Mouse (Mus musculus) adrenal gland (tissue): Measurements from ENCODE around the gene Tbr1.

Source experiments
- intact Hi-C: fragments of 180-260 bp; cut with DNase I; formaldehyde crosslinking; loops from one replicate; pipeline ENCODE4 v1.15.1; 2025
- microRNA-seq, 2 experiments: library from miRNA; unstranded; fragments of <30 nt; microRNA quantifications; one replicate each; pipeline ENCODE4; 2019

Gene Tbr1

DNA sequence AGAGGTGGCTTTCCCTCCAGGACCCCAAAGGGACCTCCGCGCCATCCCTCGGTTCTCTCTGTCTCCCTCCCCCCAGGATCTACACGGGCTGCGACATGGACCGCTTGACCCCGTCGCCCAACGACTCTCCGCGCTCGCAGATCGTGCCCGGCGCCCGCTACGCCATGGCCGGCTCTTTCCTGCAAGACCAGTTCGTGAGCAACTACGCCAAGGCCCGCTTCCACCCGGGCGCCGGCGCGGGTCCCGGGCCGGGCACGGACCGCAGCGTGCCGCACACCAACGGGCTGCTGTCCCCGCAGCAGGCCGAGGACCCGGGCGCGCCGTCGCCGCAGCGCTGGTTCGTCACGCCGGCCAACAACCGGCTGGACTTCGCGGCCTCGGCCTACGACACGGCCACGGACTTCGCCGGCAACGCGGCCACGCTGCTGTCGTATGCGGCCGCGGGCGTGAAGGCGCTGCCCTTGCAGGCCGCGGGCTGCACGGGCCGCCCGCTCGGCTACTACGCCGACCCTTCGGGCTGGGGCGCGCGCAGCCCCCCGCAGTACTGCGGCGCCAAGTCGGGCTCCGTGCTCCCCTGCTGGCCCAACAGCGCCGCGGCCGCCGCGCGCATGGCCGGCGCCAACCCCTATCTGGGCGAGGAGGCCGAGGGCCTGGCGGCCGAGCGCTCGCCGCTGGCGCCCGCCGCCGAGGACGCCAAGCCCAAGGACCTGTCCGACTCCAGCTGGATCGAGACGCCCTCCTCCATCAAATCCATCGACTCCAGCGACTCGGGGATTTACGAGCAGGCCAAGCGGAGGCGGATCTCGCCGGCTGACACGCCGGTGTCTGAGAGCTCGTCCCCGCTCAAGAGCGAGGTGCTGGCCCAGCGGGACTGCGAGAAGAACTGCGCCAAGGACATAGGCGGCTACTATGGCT is 9.0 kb downstream of the Tbr1 start:
- intact Hi-C loops, result no loop called here

DNA sequence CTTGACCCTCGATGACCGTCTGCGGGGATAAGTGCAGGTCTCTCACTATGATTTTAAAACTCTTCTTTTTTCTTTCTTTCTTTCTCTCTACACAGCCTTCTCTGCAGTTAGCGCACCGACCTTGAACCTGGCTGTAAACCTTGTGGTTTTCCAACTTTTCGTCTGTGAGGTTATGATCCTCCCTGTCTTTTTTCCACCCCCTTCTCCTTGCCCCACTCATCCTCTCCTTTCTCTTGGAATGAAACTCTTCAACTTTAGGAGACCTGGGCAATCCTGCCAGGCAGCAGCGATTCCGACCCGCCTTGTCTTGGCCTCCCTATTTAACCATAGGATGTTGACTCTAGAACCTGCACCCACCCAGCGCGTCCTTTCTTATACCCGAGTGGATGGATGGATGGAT is 9.8 kb downstream of the Tbr1 start:
- intact Hi-C loops, result no loop called here

- intact Hi-C loops, result no loop called here
Observed at GRCm38 (mm10) chr2:61813106-61813505, 10.4 kb downstream of the Tbr1 start.

DNA sequence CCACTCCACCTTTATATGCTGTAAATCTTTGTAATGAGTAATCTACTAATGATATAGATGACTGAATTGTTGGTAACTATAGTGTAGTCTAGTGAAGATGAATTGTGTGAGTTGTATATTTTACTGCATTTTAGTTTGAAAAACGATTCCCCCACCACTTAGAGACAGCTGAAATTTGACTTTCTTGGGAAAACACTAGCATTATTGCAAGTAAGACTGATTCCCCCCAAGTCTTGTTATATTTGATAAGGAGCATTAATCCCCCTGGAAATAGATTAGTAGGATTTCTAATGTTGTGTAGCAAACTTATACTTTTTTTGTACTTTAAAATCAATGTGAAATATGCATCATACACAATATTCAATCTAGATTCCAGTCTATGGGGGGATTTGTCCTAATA is 10.8 kb downstream of the Tbr1 start:
- intact Hi-C loops, result no loop called here

GRCm38 (mm10) chr2:61814548-61815473 is 12.1 kb downstream of the Tbr1 start:
- intact Hi-C loops, result no loop called here

GRCm38 (mm10) chr2:61815583-61816313 is 13.0 kb downstream of the Tbr1 start:
- intact Hi-C loops, result no loop called here

DNA sequence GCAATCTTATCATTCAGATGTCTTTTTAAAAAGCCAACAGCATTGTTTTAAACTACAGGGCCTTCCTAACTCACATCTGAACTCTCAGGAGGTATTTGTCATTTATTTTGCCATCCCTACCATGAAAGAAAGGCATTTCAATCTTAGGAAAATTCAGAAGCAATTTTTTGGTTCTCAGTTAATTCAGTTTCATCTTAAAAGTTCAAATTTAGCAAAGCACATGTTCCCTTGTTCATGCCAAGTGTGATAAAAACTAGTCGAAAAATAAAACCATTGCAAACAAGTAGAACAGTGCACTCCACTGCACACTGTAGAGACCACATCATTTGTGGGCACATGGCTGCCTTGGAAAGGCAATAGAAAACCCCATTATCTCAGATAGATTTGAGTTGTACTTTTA is 15.5 kb downstream of the Tbr1 start:
- intact Hi-C loops, result no loop called here

GRCm38 (mm10) chr2:61820203-61820602 is 17.5 kb downstream of the Tbr1 start:
- intact Hi-C loops, result no loop called here

- intact Hi-C loops, result no loop called here
Observed at GRCm38 (mm10) chr2:61823426-61824140, 20.9 kb downstream of the Tbr1 start.

DNA sequence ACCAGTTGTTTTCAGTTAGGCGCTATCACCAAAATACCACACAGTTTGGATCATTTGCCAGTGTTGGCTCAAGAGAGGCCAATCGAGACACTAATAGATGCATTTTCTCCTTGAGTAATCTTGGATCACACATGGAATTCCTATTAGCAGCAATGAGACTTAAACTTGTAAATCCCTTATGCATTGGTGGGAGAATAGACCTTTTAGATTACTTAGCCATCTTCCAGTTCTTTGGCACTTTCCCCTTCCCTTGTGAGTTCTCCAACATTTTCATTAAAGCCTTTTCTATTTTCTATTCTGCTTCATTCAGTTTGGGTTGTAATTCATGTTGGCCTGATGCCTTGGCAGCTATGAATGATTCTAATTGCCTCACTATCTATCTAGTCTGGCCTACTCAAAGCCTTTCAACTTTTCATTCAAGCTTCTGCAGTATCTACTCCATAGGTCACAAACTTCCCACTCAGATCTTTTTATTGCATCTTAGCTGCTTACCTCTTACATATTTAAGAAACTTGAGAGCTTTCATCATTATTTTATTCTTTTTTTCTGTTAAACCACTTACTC is 34.6 kb downstream of the Tbr1 start:
- intact Hi-C loops, result no loop called here

Small RNA genes lying within 50 kb of the gene (microRNA-seq; reads per million reads assigned to microRNA genes)
- gene Gm22403, result 0 reads per million in 2 experiments
